Mouse (Mus musculus) thymus, postnatal 10 days (tissue): ENCODE results near the gene Gm5930.
"Not testable (repeated sequence)": the region's sequence is repeated elsewhere in the genome, so short reads cannot be mapped to it uniquely, and the experiment has no call there.

Source experiments
- DNase-seq, 2 experiments: peaks; one replicate each; pipeline ENCODE4 v3.0.0; 2021; ENCODE audit warnings: low spot score in 2 of 2

Gm5930 gene

DNA sequence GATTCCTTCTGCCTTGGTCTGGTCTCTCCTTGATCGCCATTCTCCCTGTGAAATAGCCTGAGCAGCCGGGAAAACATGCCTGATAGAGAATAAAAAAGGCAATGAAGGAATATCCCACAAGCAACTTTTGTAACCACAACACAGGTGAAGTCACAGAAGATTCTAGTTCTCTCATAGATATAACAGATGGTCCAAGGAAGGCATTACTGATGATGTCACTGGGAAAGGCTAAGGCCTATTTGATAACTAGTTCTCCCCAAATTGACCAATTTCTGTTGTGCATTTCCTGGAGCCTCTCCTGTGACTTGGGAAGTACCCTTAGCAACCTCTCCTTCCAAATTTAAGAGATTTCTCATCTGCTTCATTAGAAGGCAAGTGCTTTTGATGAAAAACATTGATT is at the start of gene Gm5930:
Gene Gm5930, minus strand, starts transcription at position 101 of the 400 bp plus-strand sequence.
- DNase-seq = not testable (repeated sequence)

DNA sequence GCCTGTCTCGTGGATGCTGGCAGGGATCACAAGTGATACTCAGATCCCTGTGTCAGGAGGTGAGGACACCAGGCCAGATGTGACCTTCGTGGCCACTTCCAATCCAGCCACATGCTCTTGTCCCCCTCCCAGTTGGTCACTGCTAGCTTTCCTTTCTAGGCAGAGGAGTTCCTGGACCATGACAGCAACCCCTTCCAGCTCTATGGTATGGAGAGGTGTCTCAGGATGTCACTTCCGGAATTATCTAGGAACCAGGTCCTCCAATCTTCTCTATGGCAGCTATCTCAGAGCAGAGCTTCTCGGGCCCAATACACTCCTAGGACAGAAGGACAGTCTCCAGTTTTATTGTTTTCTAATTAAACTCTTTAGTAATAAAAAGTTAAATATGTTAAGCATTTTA is 45.8 kb upstream of the Gm5930 start:
- DNase-seq = not testable (repeated sequence)

DNA sequence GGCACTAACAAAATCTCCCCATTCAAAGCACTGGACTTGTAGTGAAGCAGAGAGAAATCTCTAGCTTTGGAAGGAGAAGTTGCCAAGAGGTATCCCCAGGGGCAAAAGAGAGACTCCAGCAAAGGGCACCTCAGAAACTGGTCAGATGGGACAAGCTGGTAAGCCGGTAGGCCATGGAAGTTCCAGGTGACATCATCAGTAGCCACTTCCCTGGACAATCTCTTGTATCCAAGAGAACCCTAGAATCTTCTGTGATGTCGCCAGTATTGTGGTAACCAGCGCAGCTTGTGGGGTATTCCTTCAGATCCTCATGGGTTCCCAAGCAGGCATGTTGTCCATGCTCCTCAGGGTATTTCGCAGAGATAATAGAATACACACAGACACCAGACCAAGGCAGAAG is 26.7 kb upstream of the Gm5930 start, which contains the start of gene Gm8229:
Gene Gm8229, plus strand, starts transcription at position 301 of the 400 bp plus-strand sequence.
- DNase-seq = not testable (repeated sequence)

DNA sequence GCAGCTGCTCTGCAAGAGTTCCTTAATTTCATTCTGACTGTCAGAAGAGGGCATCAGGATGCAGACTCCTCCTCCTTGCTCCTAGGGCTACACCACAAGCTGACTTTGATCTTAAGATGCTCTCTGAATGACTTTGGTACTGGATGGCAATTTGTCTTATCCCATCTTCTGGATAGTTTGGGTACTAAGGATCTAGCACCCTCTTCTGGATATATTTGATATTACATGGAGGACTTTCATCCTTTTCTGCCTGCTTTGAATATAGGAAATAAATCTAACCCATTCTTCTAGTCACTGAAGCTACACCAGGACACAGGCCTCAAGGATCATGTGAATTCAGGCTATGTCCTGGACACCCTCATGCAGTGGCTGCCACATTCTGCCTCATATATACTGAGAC is 23.9 kb upstream of the Gm5930 start:
- not testable (repeated sequence) for DNase-seq

DNA sequence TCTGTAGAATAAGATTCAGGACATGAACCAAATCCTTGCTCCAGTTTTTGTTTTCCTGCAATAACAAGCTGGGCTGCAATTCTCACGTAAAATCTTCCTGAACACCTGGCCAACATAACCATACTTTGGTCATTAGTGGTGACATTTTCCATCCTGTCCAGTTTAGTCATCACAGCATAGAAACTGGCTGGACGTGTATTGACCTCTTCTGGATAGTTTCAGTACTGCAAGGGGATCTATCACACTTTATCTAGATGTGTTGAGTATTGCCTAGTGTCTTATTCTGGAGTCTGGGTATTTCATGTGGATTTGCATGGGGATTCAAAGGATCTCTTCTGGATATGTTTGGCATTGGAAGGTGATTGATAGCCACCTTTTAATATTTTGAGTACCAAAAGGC is 23.0 kb upstream of the Gm5930 start:
- DNase-seq = not testable (repeated sequence)

DNA sequence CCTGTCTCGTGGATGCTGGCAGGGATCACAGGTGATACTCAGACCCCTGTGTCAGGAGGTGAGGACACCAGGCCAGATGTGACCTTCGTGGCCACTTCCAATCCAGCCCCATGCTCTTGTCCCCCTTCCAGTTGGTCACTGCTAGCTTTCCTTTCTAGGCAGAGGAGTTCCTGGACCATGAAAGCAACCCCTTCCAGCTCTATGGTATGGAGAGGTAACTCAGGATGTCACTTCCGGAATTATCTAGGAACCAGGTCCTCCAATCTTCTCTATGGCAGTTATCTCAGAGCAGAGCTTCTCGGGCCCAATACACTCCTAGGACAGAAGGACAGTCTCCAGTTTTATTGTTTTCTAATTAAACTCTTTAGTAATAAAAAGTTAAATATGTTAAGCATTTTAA is 26.3 kb downstream of the Gm5930 start:
- not testable (repeated sequence) for DNase-seq

DNA sequence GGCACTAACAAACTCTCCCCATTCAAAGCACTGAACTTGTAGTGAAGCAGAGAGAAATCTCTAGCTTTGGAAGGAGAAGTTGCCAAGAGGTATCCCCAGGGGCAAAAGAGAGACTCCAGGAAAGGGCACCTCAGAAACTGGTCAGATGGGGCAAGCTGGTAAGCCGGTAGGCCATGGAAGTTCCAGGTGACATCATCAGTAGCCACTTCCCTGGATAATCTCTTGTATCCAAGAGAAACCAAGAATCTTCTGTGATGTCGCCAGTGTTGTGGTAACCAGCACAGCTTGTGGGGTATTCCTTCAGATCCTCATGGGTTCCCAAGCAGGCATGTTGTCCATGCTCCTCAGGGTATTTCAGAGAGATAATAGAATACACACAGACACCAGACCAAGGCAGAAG is 53.1 kb downstream of the Gm5930 start, which contains the start of gene Gm8220:
Gene Gm8220, plus strand, starts transcription at position 301 of the 400 bp plus-strand sequence.
- DNase-seq = not testable (repeated sequence)
